Comparison of ENCODE assay signal across 11 mouse cellular contexts in genomic region chr15:78416937-78417336, GRCm38 (mm10). TPM values are rescaled to one million over a fixed set of nuclear protein-coding genes. Genes with fewer than 3 reads are reported as not detected.
DNase-seq lines count a peak whose midpoint lies in the region; ATAC-seq and TF ChIP-seq lines count a peak whose summit lies in the region.
"Had no signal": no experiment of that assay in that cellular context is flagged by ENCODE, and none has a peak within 500 bp of the region (broad histone marks: within the 10 kb centered on the region; RNA-seq: fewer than 3 reads in every experiment).

No protein-coding gene starts in this region.

- H3K36me3 ChIP-seq in kidney, embryonic 15.5 days, result peaks cover 4% of the 10 kb centered on the region; the same call in 1 of the 2 replicates
- 0 out of 2 replicates have a peak, but pooled peaks cover 8% of the 10 kb centered on the region for H3K36me3 ChIP-seq in lung, embryonic 14.5 days (ENCODE audit: insufficient read depth)
- H3K36me3 ChIP-seq: hindbrain, embryonic 15.5 days had no signal

- H3K9ac ChIP-seq in kidney, embryonic 15.5 days, result no peak overlapping the region
- H3K9ac ChIP-seq in lung, embryonic 14.5 days, result peak overlapping the region; percentile 25; the same call in 1 of the 2 replicates
- H3K9ac ChIP-seq: hindbrain, embryonic 15.5 days had no signal

- WGBS in kidney, embryonic 15.5 days, result 13% methylated on average over 4 of the region's 4 CpGs
- 18% methylated on average over 4 of the region's 4 CpGs for WGBS in lung, embryonic 14.5 days

- no peak for TF ChIP-seq CTCF in lung, embryonic 14.5 days (IDR thresholded peaks at IDR 0.05; ENCODE audit: low read depth)

- peak; percentile 80 for DNase-seq in ovary, adult 18-20 months (ENCODE audit: low spot score)
- no peak for DNase-seq in ovary, postnatal 10 days (ENCODE audit: low spot score)
- peak; percentile 67 for DNase-seq in lung, embryonic 14.5 days
- DNase-seq in urinary bladder, postnatal 25 days (ENCODE audit: low spot score), result peak; percentile 37
- no peak for DNase-seq in T-cell, adult 2 months (ENCODE audit: low spot score)
- no peak for DNase-seq in left cerebral cortex, adult 8-10 months (ENCODE audit: low spot score in 2 of 2)
- no peak for DNase-seq in right cerebral cortex, postnatal 25 days

- no peak overlapping the region for H3K4me3 ChIP-seq in kidney, embryonic 15.5 days (replicated peaks)
- no peak overlapping the region for H3K4me3 ChIP-seq in lung, embryonic 14.5 days (ENCODE audit: low read depth, low read length)
- H3K4me3 ChIP-seq: hindbrain, embryonic 15.5 days had no signal

- peak; percentile 88 for ATAC-seq in kidney, embryonic 15.5 days (replicated peaks; ENCODE audit: low FRiP score)
- ATAC-seq in lung, embryonic 14.5 days (ENCODE audit: insufficient read depth), result peak; percentile 33; the same call in 1 of the 2 replicates

- peak overlapping the region; percentile 82 for H3K27ac ChIP-seq in kidney, embryonic 15.5 days
- H3K27ac ChIP-seq in lung, embryonic 14.5 days (ENCODE audit: low read depth), result peak overlapping the region; percentile 85
- H3K27ac ChIP-seq: hindbrain, embryonic 15.5 days; macrophage had no signal

- H3K27me3 ChIP-seq in kidney, embryonic 15.5 days, result peaks cover 7% of the 10 kb centered on the region
- no peaks in the 10 kb centered on the region for H3K27me3 ChIP-seq in lung, embryonic 14.5 days (ENCODE audit: insufficient read depth, low read length)
- H3K27me3 ChIP-seq: hindbrain, embryonic 15.5 days had no signal

- H3K4me1 ChIP-seq in kidney, embryonic 15.5 days, result peaks cover 13% of the 10 kb centered on the region
- peaks cover 4% of the 10 kb centered on the region; the same call in 1 of the 2 replicates for H3K4me1 ChIP-seq in lung, embryonic 14.5 days (ENCODE audit: insufficient read depth)
- H3K4me1 ChIP-seq: hindbrain, embryonic 15.5 days had no signal

- H3K9me3 ChIP-seq in kidney, embryonic 15.5 days (replicated peaks), result no peaks in the 10 kb centered on the region
- H3K9me3 ChIP-seq in lung, embryonic 14.5 days (ENCODE audit: low read depth, low read length), result no peaks in the 10 kb centered on the region
- H3K9me3 ChIP-seq: hindbrain, embryonic 15.5 days had no signal

- H3K4me2 ChIP-seq in kidney, embryonic 15.5 days, result no peak overlapping the region
- peak overlapping the region; percentile 28; the same call in 1 of the 2 replicates for H3K4me2 ChIP-seq in lung, embryonic 14.5 days
- H3K4me2 ChIP-seq: hindbrain, embryonic 15.5 days had no signal

RNA-seq across cellular contexts. Expression of gene Mpst, which starts 10.7 kb away (rescaled TPM):
- 3.3 and 4.1 TPM in 2 replicates for polyA plus RNA-seq in kidney, embryonic 15.5 days (2015; fragmentation: Nextera tagmentation; extraction: Ambion mirVana)
- 3.3 and 3.5 TPM in 2 replicates for polyA plus RNA-seq in lung, embryonic 14.5 days (2014; fragmentation: Nextera tagmentation; extraction: Ambion mirVana)
- 10 to 100 TPM; 31.4 to 38.1 (median 34.6) TPM for total RNA-seq in left cerebral cortex, adult 8-10 months (2022)

RNA-seq across cellular contexts. Expression of gene Tst, which starts 11.2 kb away (rescaled TPM):
- polyA plus RNA-seq in kidney, embryonic 15.5 days (2015; fragmentation: Nextera tagmentation; extraction: Ambion mirVana), result 44.3 and 52.1 TPM in 2 replicates
- 51.9 and 53.5 TPM in 2 replicates for polyA plus RNA-seq in lung, embryonic 14.5 days (2014; fragmentation: Nextera tagmentation; extraction: Ambion mirVana)
- total RNA-seq in left cerebral cortex, adult 8-10 months (2022), result 10 to 100 TPM; 33.6 to 37.8 (median 36.0) TPM

RNA-seq across cellular contexts. Expression of gene Kctd17, which starts 11.4 kb away (rescaled TPM):
- polyA plus RNA-seq in kidney, embryonic 15.5 days (2015; fragmentation: Nextera tagmentation; extraction: Ambion mirVana), result 40.0 and 45.8 TPM in 2 replicates
- polyA plus RNA-seq in lung, embryonic 14.5 days (2014; fragmentation: Nextera tagmentation; extraction: Ambion mirVana), result 51.8 and 53.9 TPM in 2 replicates
- 100 to 1,000 TPM; 299 to 358 (median 333) TPM for total RNA-seq in left cerebral cortex, adult 8-10 months (2022)

RNA-seq across cellular contexts. Expression of gene Tex33, which starts 21.2 kb away (rescaled TPM):
- polyA plus RNA-seq in kidney, embryonic 15.5 days (2015; fragmentation: Nextera tagmentation; extraction: Ambion mirVana), result not detected in 2 replicates
- not detected in 2 replicates for polyA plus RNA-seq in lung, embryonic 14.5 days (2014; fragmentation: Nextera tagmentation; extraction: Ambion mirVana)
- not detected for total RNA-seq in left cerebral cortex, adult 8-10 months (2022)
- polyA plus RNA-seq: hindbrain, embryonic 15.5 days; macrophage; neural tube, embryonic 14.5 days had no signal

RNA-seq across cellular contexts. Expression of gene Tmprss6, which starts 51.5 kb away (rescaled TPM):
- polyA plus RNA-seq in kidney, embryonic 15.5 days (2015; fragmentation: Nextera tagmentation; extraction: Ambion mirVana), result 0.31 and 1.0 TPM in 2 replicates
- polyA plus RNA-seq in lung, embryonic 14.5 days (2014; fragmentation: Nextera tagmentation; extraction: Ambion mirVana), result 0.18 and 0.37 TPM in 2 replicates
- 1 to 10 TPM; 1.1 to 1.7 (median 1.2) TPM for total RNA-seq in left cerebral cortex, adult 8-10 months (2022)
- polyA plus RNA-seq: macrophage had no signal

Comparison
In these comparisons a context has a peak if more than half of its experiments do, and no peak if none do; other contexts are left out.
1. DNase-seq: peak in ovary, adult 18-20 months (single experiment), lung, embryonic 14.5 days (single experiment) and urinary bladder, postnatal 25 days (single experiment); none in ovary, postnatal 10 days (single experiment), T-cell, adult 2 months (single experiment), left cerebral cortex, adult 8-10 months (0 of 2) and right cerebral cortex, postnatal 25 days (single experiment).